Mouse (Mus musculus) MEL (cell line): Measurements from ENCODE around the gene Arhgap42.

Experiments
- ETS1 ChIP-seq: IDR thresholded peaks from 2 replicates; pipeline ENCODE4 v1.6.1; 2012; ENCODE audit warnings: low read depth, mild to moderate bottlenecking, inconsistent platforms, low read length, improper control_type of control experiment, moderate library complexity
- HCFC1 ChIP-seq: IDR thresholded peaks from 2 replicates; pipeline ENCODE4 v1.6.1; 2012; ENCODE audit warnings: low read depth, mild to moderate bottlenecking, inconsistent platforms, low read length, improper control_type of control experiment, moderate library complexity
- MYB ChIP-seq: IDR thresholded peaks from 2 replicates; pipeline ENCODE4 v1.6.1; 2011; ENCODE audit warnings: mild to moderate bottlenecking, low read depth, low read length, improper control_type of control experiment
- POLR2A ChIP-seq, 2 experiments: IDR thresholded peaks; 2 replicates each; pipeline ENCODE4 v1.6.1; 2011 to 2012; ENCODE audit warnings: low read length in 2 of 2, mild to moderate bottlenecking in 2 of 2, control low read depth in 1 of 2, improper control_type of control experiment in 1 of 2, low read depth in 1 of 2, moderate library complexity in 1 of 2; ENCODE audit not compliant: control insufficient read depth in 1 of 2, insufficient read depth in 1 of 2, poor library complexity in 1 of 2
- POLR2AphosphoS2 ChIP-seq: IDR thresholded peaks from 2 replicates; pipeline ENCODE4 v1.6.1; 2011; ENCODE audit warnings: low read length, improper control_type of control experiment
- UBTF ChIP-seq: IDR thresholded peaks from 2 replicates; pipeline ENCODE4 v1.6.1; 2012; ENCODE audit warnings: low read depth, mild to moderate bottlenecking, inconsistent platforms, low read length, improper control_type of control experiment, moderate library complexity, borderline replicate concordance; ENCODE audit not compliant: insufficient read depth
- USF2 ChIP-seq, 2 experiments: IDR thresholded peaks; 2 replicates each; pipeline ENCODE4 v1.6.1; 2011 to 2012; ENCODE audit warnings: improper control_type of control experiment in 2 of 2, low read length in 2 of 2, borderline replicate concordance in 1 of 2, inconsistent platforms in 1 of 2, low read depth in 1 of 2, mild to moderate bottlenecking in 1 of 2; ENCODE audit not compliant: insufficient read depth in 1 of 2
- ZKSCAN1 ChIP-seq: IDR thresholded peaks from 2 replicates; pipeline ENCODE4 v1.6.1; 2012; ENCODE audit warnings: low read depth, mild to moderate bottlenecking, inconsistent platforms, low read length, improper control_type of control experiment, moderate library complexity

- TF ChIP-seq POLR2AphosphoS2: no peak
- TF ChIP-seq MYB: no peak
- no peak for TF ChIP-seq ZKSCAN1
- no peak for TF ChIP-seq ETS1
- TF ChIP-seq POLR2A (IDR thresholded peaks at IDR 0.05; ENCODE audit: control insufficient read depth in 1 of 2, insufficient read depth in 1 of 2, low read depth in 1 of 2, low read length in 2 of 2, poor library complexity in 1 of 2): no peak
- no peak for TF ChIP-seq UBTF
- no peak for TF ChIP-seq USF2 (IDR thresholded peaks at IDR 0.05; ENCODE audit: borderline replicate concordance in 1 of 2, insufficient read depth in 1 of 2, low read depth in 1 of 2, low read length in 2 of 2)
- no peak for TF ChIP-seq HCFC1
These were observed 28.4 kb downstream of the Arhgap42 start for GRCm38 (mm10) chr9:9210464-9210863.
